In genomic region chr7:89980485-89981422, GRCm38 (mm10) we compare ENCODE assay signal across 8 mouse cellular contexts. TPM values are rescaled to one million over a fixed set of nuclear protein-coding genes. Genes with fewer than 3 reads are reported as not detected.
A peak's percentile ranks its signal among the peaks of the same experiment; 100 is the strongest.
DNase-seq lines count a peak whose midpoint lies in the region; ATAC-seq lines count a peak whose summit lies in the region.

Eed (minus strand) TSS chr7:89980983.

- peak within 1 kb of the TSS; percentile 93 for H3K9ac ChIP-seq in intestine, embryonic 14.5 days (ENCODE audit: low read length)

- H3K4me2 ChIP-seq in intestine, embryonic 14.5 days (ENCODE audit: low read length), result peak within 1 kb of the TSS; percentile 57

- H3K9me3 ChIP-seq in intestine, embryonic 14.5 days (ENCODE audit: control insufficient read depth, low read length), result no peaks in the 10 kb centered on the region

- peaks cover 15% of the 10 kb centered on the region for H3K4me1 ChIP-seq in intestine, embryonic 14.5 days (replicated peaks; ENCODE audit: control insufficient read depth, insufficient read depth, low read length)

- under 1% methylated on average over 87 of the region's 87 CpGs for WGBS in intestine, embryonic 14.5 days

- H3K36me3 ChIP-seq in intestine, embryonic 14.5 days (ENCODE audit: control insufficient read depth, insufficient read depth, low read length), result peaks cover 11% of the 10 kb centered on the region

- no peaks in the 10 kb centered on the region for H3K27me3 ChIP-seq in intestine, embryonic 14.5 days (replicated peaks; ENCODE audit: control insufficient read depth, insufficient read depth, low read length)

- peak; percentile 89 for ATAC-seq in intestine, embryonic 14.5 days (replicated peaks; ENCODE audit: low FRiP score, low TSS enrichment, low read depth)

- peak within 1 kb of the TSS; percentile 90 for H3K4me3 ChIP-seq in intestine, embryonic 14.5 days (ENCODE audit: low read depth, low read length)

- intact Hi-C loops in left cerebral cortex, postnatal 14 days (cut with DNase I), result no loop called here

- peak within 1 kb of the TSS; percentile 100 for H3K27ac ChIP-seq in intestine, embryonic 14.5 days (ENCODE audit: low read depth)

- DNase-seq in adrenal gland, adult (ENCODE audit: inconsistent age in 2 of 2, low spot score in 1 of 2), result peak; percentile 96 to 98
- peak; percentile 96 for DNase-seq in embryo, embryonic 10.5 days (ENCODE audit: low spot score)
- peak; percentile 96 for DNase-seq in gastrocnemius, postnatal 25 days
- DNase-seq in intestine, embryonic 14.5 days (ENCODE audit: low spot score), result peak; percentile 97
- peak; percentile 94 to 95 for DNase-seq in left cerebral cortex, postnatal 14 days (ENCODE audit: low spot score in 2 of 2)
- peak; percentile 97 for DNase-seq in mesoderm, embryonic 11.5 days (ENCODE audit: low read depth, low spot score)
- DNase-seq in right cerebral cortex, postnatal 36 days (ENCODE audit: low spot score in 2 of 2), result peak; percentile 88 to 89
- peak; percentile 94 for DNase-seq in yolk sac, embryonic 10.5 days (ENCODE audit: low spot score)

RNA-seq across cellular contexts. Expression of gene Eed, which starts in this region (rescaled TPM):
- total RNA-seq in gastrocnemius, postnatal 25 days (2021), result 10 to 100 TPM; 21.7 to 30.8 TPM
- 71.0 and 81.5 TPM in 2 replicates for polyA plus RNA-seq in intestine, embryonic 14.5 days (2014; fragmentation: Nextera tagmentation; extraction: Ambion mirVana)
- total RNA-seq in left cerebral cortex, postnatal 14 days (2021), result 10 to 100 TPM; 27.4 to 35.2 TPM

Comparison
In these comparisons a context has a peak if more than half of its experiments do, and no peak if none do; other contexts are left out.
1. Peak in every context shown above with its lines: DNase-seq, ATAC-seq, H3K4me3 ChIP-seq and H3K27ac ChIP-seq.